Mouse (Mus musculus) CH12F3 (cell line): Measurements from ENCODE around the gene Smad1.

ENCODE experiments used
- in situ Hi-C: fragments of 300-500 bp; cut with MboI; formaldehyde crosslinking; loops from 2 replicates; pipeline ENCODE4 v1.14.3; 2020; ENCODE audit warnings: low sequenced_read_pairs

The Smad1 gene

GRCm38 (mm10) chr8:79360774-79361527 is 38.4 kb downstream of the Smad1 start:
- in situ Hi-C loops: no loop called here

DNA sequence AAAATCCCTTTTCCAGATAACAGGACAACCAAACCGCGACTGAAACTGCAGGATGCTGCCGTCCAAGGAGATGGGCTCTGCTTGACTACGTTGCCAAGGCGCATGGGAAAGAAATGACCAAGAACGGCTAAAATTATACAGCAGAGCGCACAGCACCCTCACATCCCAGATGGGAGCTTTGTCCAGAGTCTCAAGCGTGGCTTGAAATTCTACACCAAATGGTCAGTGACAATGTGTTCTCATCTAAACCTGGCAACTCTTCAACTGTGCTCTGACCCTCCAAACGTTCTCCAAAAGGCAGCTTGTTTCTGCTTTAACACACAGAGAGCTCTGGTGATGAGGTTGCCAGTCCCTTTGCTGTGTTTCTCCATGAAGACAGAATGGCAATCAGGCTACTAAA is 39.0 kb downstream of the Smad1 start:
- in situ Hi-C loops: no loop called here

DNA sequence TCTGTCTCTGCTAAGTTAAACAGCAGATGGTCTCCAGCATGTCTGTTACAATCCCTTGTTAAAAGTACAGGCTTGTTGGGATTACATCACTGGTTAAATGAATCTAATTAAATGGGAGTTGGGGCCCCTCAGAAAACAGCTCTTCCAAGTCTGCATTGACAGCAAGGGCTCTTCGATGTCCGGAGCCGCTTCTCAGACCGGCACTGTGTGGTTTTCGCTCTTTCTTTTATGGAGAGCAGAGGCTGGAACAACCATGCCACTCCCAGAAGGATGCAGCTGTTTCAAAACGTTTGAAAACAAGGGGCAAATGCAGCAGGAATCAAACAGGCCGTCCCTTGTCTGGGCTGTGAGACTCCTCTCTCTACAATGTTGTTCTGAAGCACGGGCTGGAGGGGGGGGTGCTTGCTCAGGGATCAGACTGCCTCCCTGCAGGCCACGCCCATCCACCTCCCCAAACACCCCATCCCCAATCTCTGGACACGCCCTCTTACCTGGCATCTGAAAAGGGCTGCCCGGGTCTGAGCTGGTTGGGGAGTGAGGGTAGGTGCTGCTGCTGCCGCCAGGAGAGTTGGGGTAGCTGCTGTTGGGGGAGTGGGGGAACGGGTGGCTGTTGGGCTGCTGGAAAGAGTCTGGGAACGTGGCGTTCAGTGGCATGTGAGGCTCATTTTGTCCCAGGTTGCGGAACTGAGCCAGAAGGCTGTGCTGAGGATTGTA is 43.4 kb downstream of the Smad1 start:
- in situ Hi-C loops: no loop called here

GRCm38 (mm10) chr8:79354009-79354408 is 45.3 kb downstream of the Smad1 start:
- in situ Hi-C loops: no loop called here

GRCm38 (mm10) chr8:79351916-79352315 is 47.4 kb downstream of the Smad1 start:
- in situ Hi-C loops: no loop called here

- in situ Hi-C loops: no loop called here
Measured at GRCm38 (mm10) chr8:79350805-79351204, 48.5 kb downstream of the Smad1 start.

DNA sequence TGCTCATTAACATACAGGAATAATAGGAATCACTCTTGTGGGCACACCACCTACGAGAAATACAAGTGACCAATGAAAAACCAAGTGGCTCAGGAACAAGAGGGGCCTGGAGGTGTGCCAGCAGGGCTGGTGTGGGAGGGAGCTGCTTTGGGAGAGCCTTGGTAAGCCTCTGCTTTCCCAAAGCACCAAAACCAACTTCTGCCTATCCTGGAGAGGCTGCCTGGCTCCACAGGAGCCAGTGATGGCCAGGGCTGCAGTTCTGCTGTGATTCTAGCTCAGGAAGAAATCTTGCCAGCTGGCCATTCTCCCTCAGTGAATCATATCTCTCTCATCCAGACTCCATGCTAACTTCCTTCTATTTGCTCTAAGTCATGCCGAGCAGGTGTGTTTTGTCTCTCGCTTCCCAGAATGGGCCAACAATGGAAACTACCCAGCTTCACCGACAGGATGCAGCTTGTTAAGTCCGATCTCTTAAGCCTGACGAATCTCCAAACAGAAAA is 49.2 kb downstream of the Smad1 start:
- in situ Hi-C loops: no loop called here

GRCm38 (mm10) chr8:79346414-79346813 is 52.9 kb downstream of the Smad1 start:
- in situ Hi-C loops: no loop called here

GRCm38 (mm10) chr8:79345856-79346255 is 53.5 kb downstream of the Smad1 start:
- in situ Hi-C loops: no loop called here

DNA sequence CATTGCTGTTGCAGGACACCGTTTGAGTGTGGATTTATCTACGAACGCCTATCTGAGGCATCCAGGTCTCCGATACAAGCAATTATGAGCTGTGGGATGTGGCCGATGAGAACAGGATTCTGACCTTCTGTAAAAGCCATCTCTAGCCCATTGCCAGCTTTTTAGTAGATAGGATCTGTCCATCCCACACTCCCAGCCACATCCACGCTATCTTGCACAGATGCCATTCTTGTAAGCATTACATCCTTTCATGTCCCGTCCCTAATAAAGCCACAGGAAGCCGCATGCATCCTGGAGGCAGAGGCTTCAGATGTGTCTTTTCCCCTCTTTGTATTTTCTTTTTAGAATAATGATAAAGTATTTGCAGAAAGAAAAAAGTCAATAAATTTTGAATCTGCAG is 58.1 kb downstream of the Smad1 start:
- in situ Hi-C loops: no loop called here

DNA sequence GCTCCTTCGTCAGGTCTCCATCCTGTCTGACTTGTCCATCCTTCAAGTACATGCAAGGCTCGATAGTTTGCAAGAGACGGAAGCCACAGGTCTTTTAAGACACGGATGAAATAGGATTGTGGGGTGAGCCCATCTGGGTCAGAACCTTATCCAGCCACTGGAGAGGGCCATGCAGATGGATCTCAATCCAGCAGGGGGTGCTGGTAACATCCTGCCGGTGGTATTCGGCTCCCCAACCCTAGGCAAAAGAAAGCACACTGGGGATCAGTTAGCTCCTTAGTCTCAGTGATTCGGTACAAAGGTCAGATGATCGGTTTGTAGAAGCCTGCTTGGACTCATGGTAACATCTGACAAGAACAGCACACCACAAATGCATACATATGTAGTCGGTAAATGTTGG is 59.8 kb downstream of the Smad1 start:
- in situ Hi-C loops: no loop called here

DNA sequence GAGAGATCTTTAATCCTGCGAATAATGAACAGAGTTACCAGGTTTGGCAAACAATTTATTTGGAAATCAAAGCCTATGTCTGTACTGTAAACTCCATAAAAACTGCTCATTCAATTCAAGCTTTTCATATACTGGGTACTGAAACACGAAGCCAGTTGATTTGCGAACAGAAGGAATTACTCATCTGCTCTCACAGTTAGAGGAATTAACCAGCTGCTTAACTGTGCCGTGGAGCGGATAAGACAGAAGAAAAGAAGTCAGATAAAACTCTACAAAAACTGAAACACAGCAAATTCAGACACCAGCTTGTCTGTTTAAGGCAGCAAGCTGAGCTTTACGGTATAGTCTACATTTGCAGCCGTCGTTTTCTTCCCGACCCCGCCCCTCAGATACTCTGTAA is 60.7 kb downstream of the Smad1 start:
- in situ Hi-C loops: no loop called here

DNA sequence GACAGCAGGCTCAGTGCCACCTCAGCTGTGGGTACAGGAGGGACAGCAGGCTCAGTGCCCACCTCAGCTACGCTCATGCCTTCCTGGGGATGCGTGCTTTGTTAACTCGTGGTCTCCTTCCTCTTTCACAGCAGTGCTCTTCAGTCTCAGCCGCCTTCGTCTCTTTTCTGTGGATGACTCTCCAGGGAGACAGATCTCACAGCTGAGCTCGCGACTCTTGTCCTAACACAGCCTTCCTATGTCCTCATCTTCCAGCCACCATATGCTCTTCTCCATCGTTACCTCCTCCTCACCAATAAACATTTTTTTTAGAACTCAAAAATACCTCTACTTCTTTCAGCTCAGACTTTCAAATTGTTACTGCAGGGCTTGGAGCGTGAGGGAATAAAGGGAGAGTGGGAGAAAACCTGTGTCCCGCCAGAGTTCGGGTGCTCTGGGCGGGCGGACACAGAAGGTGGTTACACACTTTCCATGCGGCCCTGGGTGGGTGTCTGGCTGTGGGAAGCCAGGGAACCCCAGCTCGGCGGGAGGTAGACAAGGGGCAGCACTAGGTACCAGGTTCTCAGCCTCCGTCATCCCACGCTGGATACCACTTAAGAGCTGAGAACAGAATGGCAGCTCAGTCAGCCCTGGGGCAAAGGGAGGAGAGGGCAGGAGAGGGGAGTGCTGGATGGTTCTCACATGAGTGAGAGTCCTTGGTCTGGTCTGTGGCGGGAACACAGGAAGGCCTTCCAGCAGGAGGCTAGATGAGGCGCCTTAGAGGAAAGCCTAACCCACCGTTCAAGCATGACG is 67.0 kb downstream of the Smad1 start:
- in situ Hi-C loops: no loop called here

DNA sequence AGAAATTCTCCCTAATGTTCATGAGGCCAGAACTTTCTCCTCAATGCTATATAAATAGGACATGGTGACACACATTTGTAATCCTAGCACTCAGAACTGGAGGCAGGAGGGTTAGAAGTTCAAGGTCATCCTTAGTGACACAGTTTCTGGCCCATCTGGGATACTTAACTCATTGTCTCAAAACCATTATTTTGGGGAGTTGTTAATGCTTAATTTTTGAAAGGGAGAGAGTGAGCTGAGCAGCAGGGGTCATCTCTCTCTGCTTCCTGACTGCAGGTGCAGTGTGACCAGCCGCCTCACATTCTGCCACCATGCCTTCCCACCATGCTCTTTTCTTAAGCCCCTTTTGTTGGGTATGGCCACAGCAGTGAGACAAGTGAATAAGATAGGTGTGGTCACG is 67.7 kb downstream of the Smad1 start:
- in situ Hi-C loops: no loop called here

- in situ Hi-C loops: no loop called here
Measured at GRCm38 (mm10) chr8:79331017-79331416, 68.3 kb downstream of the Smad1 start.

DNA sequence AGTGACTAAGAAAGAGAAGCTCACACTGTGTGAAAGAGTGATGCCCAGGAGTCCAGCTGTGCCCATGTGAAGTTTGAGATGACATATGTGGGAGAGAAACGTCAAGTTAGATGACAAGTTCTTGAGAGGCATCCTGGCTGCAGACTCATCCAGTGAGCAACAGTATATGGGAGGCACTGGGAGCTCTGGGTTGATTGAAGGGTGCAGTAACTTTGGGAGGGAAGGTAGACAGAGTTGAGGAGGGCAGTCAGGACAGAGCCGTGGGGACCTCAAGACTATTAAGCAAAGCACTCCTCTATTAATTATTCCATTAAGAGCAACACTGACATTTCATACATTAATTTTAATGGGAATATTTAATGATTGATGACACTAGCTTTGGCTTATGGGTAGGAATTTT is 69.6 kb downstream of the Smad1 start:
- in situ Hi-C loops: no loop called here

DNA sequence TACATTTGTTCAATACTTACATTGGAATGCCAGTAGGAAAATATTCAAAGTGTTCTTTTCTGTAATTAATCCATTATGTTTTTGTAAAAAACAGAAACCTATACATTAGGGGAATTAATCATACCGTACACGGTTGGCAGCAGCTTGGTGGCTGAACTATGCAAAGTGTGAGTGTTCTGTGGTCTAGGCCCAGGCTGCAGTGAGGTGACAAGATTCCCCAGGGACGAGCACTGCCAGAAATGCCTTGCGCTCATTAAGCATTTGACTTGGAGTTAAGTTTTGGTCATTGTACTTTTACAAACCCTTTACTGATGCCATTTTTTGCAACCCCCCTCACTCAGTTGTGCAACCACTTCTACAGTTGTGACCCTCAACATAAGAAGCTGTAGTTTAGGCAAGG is 70.1 kb downstream of the Smad1 start:
- in situ Hi-C loops: no loop called here

- in situ Hi-C loops: no loop called here
Measured at GRCm38 (mm10) chr8:79325510-79325909, 73.8 kb downstream of the Smad1 start.

GRCm38 (mm10) chr8:79324928-79325327 is 74.4 kb downstream of the Smad1 start:
- in situ Hi-C loops: no loop called here

GRCm38 (mm10) chr8:79324036-79324435 is 75.3 kb downstream of the Smad1 start:
- in situ Hi-C loops: no loop called here

DNA sequence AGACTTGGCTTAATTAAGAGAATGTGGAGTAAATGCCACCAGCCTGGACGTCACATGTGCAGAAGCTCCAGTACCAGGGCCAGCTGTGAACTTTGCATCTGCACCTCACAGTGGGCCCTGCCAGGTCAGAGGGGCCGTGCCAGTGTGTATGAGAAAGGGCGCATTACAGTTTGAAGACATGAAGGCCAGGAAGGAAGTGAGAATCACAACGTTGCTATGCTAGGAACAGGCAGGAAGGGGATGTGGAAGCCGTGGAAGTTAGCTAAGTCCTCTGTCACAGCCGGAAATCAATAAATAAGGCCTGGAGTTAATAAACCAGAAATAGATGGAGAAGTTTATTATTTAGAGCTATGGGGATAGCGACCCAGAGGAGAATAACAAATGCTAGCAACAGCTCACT is 76.2 kb downstream of the Smad1 start:
- in situ Hi-C loops: no loop called here

DNA sequence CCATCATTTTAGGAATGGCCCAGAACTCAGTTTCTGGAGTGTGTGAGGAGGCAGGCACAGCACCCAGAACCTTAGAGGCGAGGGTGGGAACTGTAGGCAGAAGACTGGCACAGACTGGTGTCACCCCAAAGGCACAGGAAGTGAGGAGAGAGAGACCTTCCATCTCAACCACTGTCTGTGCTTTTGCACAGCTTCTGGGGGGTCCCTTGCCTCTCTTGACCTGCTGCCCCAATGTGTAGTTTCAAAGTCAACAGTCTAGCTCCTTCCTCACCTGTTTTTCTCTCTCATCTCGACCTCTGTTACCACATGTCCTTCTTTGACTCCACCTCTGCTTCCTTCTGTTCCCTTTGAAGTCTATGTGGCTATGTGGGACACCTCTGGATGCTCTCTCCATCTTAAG is 88.5 kb downstream of the Smad1 start:
- in situ Hi-C loops: no loop called here
